Mouse (Mus musculus) testis, adult 2 months (tissue): ENCODE results near the gene Paxbp1.

Source experiments
- CTCF ChIP-seq: fragments of 200-500 bp; IDR thresholded peaks from 2 replicates; pipeline ENCODE4 v1.5.1; 2012; ENCODE audit warnings: low read depth, mild to moderate bottlenecking, inconsistent platforms, low read length, moderate library complexity; ENCODE audit not compliant: control insufficient read depth, insufficient read depth, insufficient replicate concordance
- POLR2A ChIP-seq: fragments of 200-500 bp; IDR thresholded peaks from 2 replicates; pipeline ENCODE4 v1.6.1; 2012; ENCODE audit warnings: low read depth, mild to moderate bottlenecking, inconsistent platforms, low read length, moderate library complexity; ENCODE audit not compliant: control insufficient read depth

- TF ChIP-seq CTCF (no peak), POLR2A (no peak)
Measured at GRCm38 (mm10) chr16:91056043-91056821, 11.9 kb upstream of the Paxbp1 start.
